Mouse (Mus musculus): ENCODE measurements at regions not wholly inside any gene's neighbourhood (a gene's known extent, or its start where the extent isn't known, plus 50 kb on each side); places are given as distances from the start of the nearest gene placed in this dataset.

DNA sequence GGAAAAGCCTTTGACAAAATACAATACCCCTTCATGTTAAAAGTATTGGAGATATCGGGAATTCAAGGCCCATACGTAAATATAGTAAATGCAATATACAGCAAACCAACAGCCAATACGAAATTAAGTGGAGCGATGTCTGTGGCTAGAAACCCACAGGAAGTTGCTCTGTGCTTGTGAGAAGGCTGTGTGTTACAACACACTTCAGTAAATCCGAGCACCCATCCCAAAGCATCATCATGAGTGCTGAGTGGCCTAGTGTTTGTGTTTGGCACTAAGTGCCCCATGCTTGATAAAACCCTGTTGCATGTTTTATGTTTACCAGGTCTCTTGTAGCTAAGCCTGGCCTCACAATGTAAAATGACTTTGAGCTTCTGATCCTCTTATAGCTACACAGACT, 194.3 kb downstream of the Ankrd16 start:
- TF ChIP-seq CTCF (IDR thresholded peaks at IDR 0.05; ENCODE audit: low read depth, low read length), result no peak
- TF ChIP-seq POLR2A (IDR thresholded peaks at IDR 0.05; ENCODE audit: extremely low read depth, insufficient read depth, low read length), result no peak

Data from liver, adult 2 months (tissue).